ENCODE assay signal across 8 mouse cellular contexts in the genomic region with DNA sequence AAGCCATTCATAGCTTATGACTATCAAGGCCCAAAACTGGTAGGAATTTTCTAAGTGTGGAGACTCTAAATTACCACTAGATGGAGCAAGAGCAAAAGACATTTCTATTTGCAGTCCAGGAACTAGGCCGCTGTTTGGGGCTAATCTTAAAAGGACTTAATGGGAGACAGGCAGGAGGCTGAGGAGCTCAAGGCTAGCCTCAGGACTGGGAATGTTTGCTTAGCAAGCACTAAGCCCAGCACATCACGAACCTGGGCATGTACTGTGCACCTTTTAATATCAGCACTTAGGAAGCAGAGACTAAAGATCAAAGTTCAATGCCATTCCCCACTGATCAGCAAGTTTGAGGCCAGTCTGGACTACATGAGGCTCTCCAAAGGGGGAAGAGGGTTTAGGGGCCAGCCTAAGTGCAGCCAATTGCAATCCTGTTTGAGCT. TPM values are rescaled to one million over a fixed set of nuclear protein-coding genes. Genes with fewer than 3 reads are reported as not detected.
DNase-seq lines count a peak whose midpoint lies in the region; ATAC-seq and TF ChIP-seq lines count a peak whose summit lies in the region.

No protein-coding gene starts in this region.

- no peak overlapping the region for H3K4me2 ChIP-seq in intestine, embryonic 16.5 days (ENCODE audit: low read depth, low read length)

- no peaks in the 10 kb centered on the region for H3K36me3 ChIP-seq in intestine, embryonic 16.5 days (ENCODE audit: control insufficient read depth, insufficient read depth, low read length)

- no peak overlapping the region for H3K4me3 ChIP-seq in intestine, embryonic 16.5 days (ENCODE audit: low read length)
- H3K4me3 ChIP-seq in lung, adult 2 months (replicated peaks; ENCODE audit: extremely low read depth, low read depth, low read length): no peak overlapping the region

- 0 out of 2 replicates have a peak, but pooled peaks have one; percentile 0 for TF ChIP-seq CTCF in lung, adult 2 months (IDR thresholded peaks at IDR 0.05; ENCODE audit: insufficient read depth, low read length)

- H3K9me3 ChIP-seq in intestine, embryonic 16.5 days (ENCODE audit: control insufficient read depth, low read length): no peaks in the 10 kb centered on the region

- H3K9ac ChIP-seq in intestine, embryonic 16.5 days (ENCODE audit: low read depth, low read length): no peak overlapping the region

- DNase-seq in cerebellum, adult 11-12 months: peak; percentile 14
- DNase-seq in cerebellum, adult 8-10 months: no peak
- peak; percentile 76 for DNase-seq in CD4-positive, CD25-positive, alpha-beta regulatory T cell, adult 2 months (ENCODE audit: low read depth, low spot score)
- peak; percentile 87 for DNase-seq in embryo, embryonic 10.5 days (ENCODE audit: low spot score)
- DNase-seq in lung, adult 2 months: peak; percentile 22
- peak; percentile 75 for DNase-seq in retina, adult 2 months (ENCODE audit: low read depth, low spot score)
- DNase-seq in urinary bladder, adult 2 months (ENCODE audit: low spot score): no peak

- peak; percentile 91 for ATAC-seq in intestine, embryonic 16.5 days

- no peaks in the 10 kb centered on the region for H3K4me1 ChIP-seq in intestine, embryonic 16.5 days (ENCODE audit: control insufficient read depth, insufficient read depth, low read length)
- H3K4me1 ChIP-seq in lung, adult 2 months (ENCODE audit: control insufficient read depth, insufficient read depth, low read length): no peaks in the 10 kb centered on the region

- WGBS in intestine, embryonic 16.5 days: 0% methylated on average over 2 of the region's 2 CpGs
- 0% methylated on average over 2 of the region's 2 CpGs for WGBS in lung, adult 2 months

- H3K27me3 ChIP-seq in intestine, embryonic 16.5 days (replicated peaks; ENCODE audit: control insufficient read depth, insufficient read depth, low read length): no peaks in the 10 kb centered on the region; the same call in 1 of the 2 replicates

- TF ChIP-seq POLR2A in lung, adult 2 months (IDR thresholded peaks at IDR 0.05; ENCODE audit: borderline replicate concordance, extremely low read depth, low read depth, low read length): no peak

- H3K27ac ChIP-seq in intestine, embryonic 16.5 days (ENCODE audit: low read length): peak overlapping the region; percentile 77

RNA-seq across cellular contexts. Expression of a gene that starts 7.3 kb away (rescaled TPM):
- polyA plus RNA-seq in intestine, embryonic 16.5 days (2015; fragmentation: Nextera tagmentation; extraction: Ambion mirVana): 0.12 and 0.33 TPM in 2 replicates
- polyA plus RNA-seq in lung, adult 2 months (2012; rRNA removed): not detected in 2 replicates
- polyA plus RNA-seq in urinary bladder, adult 2 months (2012; rRNA removed): not detected in 2 replicates

RNA-seq across cellular contexts. Expression of a gene that starts 9.4 kb away (rescaled TPM):
- polyA plus RNA-seq in intestine, embryonic 16.5 days (2015; fragmentation: Nextera tagmentation; extraction: Ambion mirVana): 20.6 and 21.7 TPM in 2 replicates
- polyA plus RNA-seq in lung, adult 2 months (2012; rRNA removed): 5.5 and 8.6 TPM in 2 replicates
- polyA plus RNA-seq in urinary bladder, adult 2 months (2012; rRNA removed): 18.3 and 22.5 TPM in 2 replicates

RNA-seq across cellular contexts. Expression of a gene that starts 44.6 kb away (rescaled TPM):
- polyA plus RNA-seq in intestine, embryonic 16.5 days (2015; fragmentation: Nextera tagmentation; extraction: Ambion mirVana): 10.2 and 11.5 TPM in 2 replicates
- 13.5 and 16.0 TPM in 2 replicates for polyA plus RNA-seq in lung, adult 2 months (2012; rRNA removed)
- 48.8 and 53.3 TPM in 2 replicates for polyA plus RNA-seq in urinary bladder, adult 2 months (2012; rRNA removed)

RNA-seq across cellular contexts. Expression of a gene that starts 51.9 kb away (rescaled TPM):
- polyA plus RNA-seq in intestine, embryonic 16.5 days (2015; fragmentation: Nextera tagmentation; extraction: Ambion mirVana): not detected in 2 replicates
- not detected in 2 replicates for polyA plus RNA-seq in lung, adult 2 months (2012; rRNA removed)
- 0.06 TPM in 1 of 2 replicates, not detected in the other for polyA plus RNA-seq in urinary bladder, adult 2 months (2012; rRNA removed)

RNA-seq across cellular contexts. Expression of a gene that starts 55.2 kb away (rescaled TPM):
- 0.23 and 0.38 TPM in 2 replicates for polyA plus RNA-seq in intestine, embryonic 16.5 days (2015; fragmentation: Nextera tagmentation; extraction: Ambion mirVana)
- polyA plus RNA-seq in lung, adult 2 months (2012; rRNA removed): 0.34 and 0.79 TPM in 2 replicates
- 0.25 and 0.27 TPM in 2 replicates for polyA plus RNA-seq in urinary bladder, adult 2 months (2012; rRNA removed)

Comparison
In these comparisons a context has a peak if more than half of its experiments do, and no peak if none do; other contexts are left out.
1. DNase-seq: peak in cerebellum, adult 11-12 months (single experiment), CD4-positive, CD25-positive, alpha-beta regulatory T cell, adult 2 months (single experiment), embryo, embryonic 10.5 days (single experiment), lung, adult 2 months (single experiment) and retina, adult 2 months (single experiment); none in cerebellum, adult 8-10 months (single experiment) and urinary bladder, adult 2 months (single experiment).